Mouse (Mus musculus) large intestine, adult 2 months (tissue): Measurements from ENCODE around the gene Cyb561a3. TPM values are rescaled to one million over a fixed set of nuclear protein-coding genes. Genes with fewer than 3 reads are reported as not detected.

Experiments used
- DNase-seq: peaks from one replicate; pipeline ENCODE4 v3.0.0-alpha.2; 2012; ENCODE audit warnings: low read depth, low spot score
- WGBS: fragments of 180-500 bp; shearing (Covaris S2); methylation state at CpG from one replicate; pipeline ENCODE4 v1.1.7; 2018; 5-methylcytosine and 5-hydroxymethylcytosine counted together
- polyA plus RNA-seq: library from polyadenylated mRNA; depleted of rRNA; stranded (reverse); fragments of >200 nt; gene quantifications from 2 replicates; pipeline ENCODE4 v1.2.3, GENCODE M21; 2012

The Cyb561a3 gene
- polyA plus RNA-seq, 1 experiment = 40.4 TPM

- no peak for DNase-seq
- WGBS = 64% methylated on average over 5 of the region's 5 CpGs
Observed at GRCm38 (mm10) chr19:10589127-10589857, 12.3 kb downstream of the Cyb561a3 start.

- no peak for DNase-seq
- 75% methylated on average over 3 of the region's 3 CpGs for WGBS
Observed at GRCm38 (mm10) chr19:10590301-10590700, 13.3 kb downstream of the Cyb561a3 start.

DNA sequence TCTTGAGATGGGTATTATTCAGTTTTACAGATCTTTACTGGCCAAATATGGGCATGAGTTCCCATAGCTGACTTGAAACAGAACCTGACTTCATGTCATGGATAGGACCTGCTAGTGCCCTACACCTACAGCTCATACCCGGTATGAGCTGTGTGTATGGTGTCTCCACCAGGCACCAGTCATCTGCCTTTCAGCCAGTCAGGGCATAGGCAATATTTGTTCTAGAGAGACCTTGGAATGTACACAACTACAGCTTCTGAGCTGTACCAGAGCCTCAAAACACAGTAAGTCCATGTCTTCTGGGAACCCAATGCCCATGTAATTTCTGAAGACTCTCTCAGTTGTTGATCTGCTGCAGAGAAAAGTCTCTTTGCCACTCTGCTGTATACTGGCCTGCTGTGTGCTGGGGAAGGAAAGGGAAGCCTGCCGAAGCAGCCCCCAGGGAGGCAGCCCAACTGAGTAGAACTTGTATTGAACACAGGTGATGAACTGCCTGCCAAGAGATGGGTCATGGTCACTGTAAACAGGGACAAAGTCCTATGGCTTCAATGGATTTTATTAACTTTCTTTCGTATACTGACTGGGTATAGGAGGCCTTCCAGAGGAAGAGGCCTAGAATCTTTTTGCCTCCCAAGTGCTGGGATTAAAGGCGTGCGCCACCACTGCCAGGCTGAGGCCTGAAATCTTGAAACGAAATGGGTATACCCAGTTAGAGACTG is 14.8 kb downstream of the Cyb561a3 start:
- DNase-seq = no peak
- 81% methylated on average over 6 of the region's 6 CpGs for WGBS

DNA sequence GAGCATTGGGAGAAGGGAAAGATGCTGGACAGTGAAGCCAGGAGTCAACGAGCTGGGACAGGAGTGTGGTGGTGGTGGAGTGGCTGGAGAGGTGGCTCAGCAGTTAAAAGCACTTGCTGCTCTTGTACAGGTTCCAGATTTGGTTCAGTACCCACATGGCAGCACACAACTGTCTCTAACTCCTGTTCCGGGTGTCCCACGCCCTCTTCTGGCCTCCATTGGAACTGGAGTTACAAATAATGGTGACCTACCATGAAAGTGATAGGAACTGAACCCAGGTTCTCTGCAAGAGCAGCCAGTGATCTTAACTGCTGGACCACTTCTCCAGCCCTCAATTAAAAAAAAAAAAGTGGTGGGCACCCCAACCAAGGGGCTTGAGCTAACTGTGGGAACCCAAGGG is 21.2 kb downstream of the Cyb561a3 start:
- WGBS = 31% methylated on average over 3 of the region's 3 CpGs

GRCm38 (mm10) chr19:10599648-10600047 is 22.7 kb downstream of the Cyb561a3 start:
- 91% methylated on average over 2 of the region's 2 CpGs for WGBS
- no peak for DNase-seq

More for the DNA sequence above, 21.2 kb downstream of the Cyb561a3 start:
- no peak for DNase-seq

DNA sequence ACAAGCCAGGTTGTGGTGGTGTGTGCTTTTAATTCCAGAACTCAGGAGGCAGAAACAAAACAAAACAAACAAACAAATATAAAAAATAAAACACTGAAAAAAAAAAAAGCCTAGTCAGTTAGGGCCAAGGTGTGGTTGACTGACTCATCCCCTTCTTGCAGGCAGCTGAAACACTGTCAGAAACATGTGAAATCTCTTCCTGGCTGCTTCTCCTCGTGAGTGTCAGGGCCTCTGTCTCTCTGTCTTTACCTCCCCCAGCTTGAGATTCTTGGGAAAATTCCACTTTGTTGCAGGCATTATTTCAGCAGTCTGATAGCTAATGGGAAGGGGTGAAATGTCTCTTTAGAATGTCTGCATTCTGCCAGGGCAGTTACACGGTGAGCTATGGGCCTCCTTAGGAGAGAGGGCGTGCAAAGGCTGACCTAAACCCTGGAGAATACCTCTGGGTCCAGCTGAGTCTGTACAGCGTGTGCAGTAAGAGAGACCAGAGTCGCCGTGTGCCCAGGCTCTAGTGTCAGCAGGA is 25.3 kb downstream of the Cyb561a3 start:
- 6% methylated on average over 6 of the region's 6 CpGs for WGBS
- DNase-seq = no peak

DNA sequence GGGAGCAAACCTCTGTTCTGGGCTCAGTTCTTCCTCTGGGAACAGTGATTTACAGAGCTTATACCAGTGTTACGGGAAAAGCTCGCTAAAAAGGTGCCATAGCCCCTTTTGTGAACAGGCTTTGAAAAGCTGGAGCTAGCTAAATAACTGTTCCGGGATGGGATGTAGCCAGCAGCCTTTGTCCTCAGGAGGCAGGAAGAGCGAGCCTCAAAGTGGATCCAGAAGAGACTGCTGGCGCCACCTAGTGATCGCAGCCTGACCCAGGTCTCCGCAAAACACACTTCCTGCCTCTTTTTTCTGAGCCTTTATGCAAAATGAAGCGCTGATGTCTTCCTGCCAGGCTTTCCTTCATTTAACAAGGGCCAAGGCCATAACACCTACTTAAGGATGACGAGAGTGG is 25.8 kb downstream of the Cyb561a3 start:
- DNase-seq = peak; percentile 80
- WGBS = 2% methylated on average over 9 of the region's 9 CpGs

GRCm38 (mm10) chr19:10603660-10604523 is 26.9 kb downstream of the Cyb561a3 start:
- peak; percentile 19 for DNase-seq
- 60% methylated on average over 18 of the region's 18 CpGs for WGBS

DNA sequence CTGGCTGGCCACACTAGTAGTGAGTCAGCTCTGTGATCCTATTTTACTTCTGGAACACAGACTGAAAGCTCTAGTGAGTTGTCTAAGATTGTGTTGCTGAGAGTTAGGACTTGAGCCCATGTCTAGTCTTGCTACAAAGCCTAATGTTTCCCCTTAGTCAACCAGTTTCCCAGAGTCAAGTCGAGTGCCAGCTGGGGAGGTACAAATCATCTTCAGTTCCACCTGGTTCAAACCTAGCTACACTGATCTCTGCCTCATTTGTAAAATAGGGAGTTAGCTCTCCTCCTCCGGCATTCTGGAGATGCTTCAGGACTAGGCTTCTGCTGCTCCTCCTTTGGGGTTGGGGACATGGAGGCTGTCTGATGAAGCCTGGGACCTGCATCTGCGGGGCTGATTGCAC is 27.6 kb downstream of the Cyb561a3 start:
- 21% methylated on average over 3 of the region's 3 CpGs for WGBS
- no peak for DNase-seq

DNA sequence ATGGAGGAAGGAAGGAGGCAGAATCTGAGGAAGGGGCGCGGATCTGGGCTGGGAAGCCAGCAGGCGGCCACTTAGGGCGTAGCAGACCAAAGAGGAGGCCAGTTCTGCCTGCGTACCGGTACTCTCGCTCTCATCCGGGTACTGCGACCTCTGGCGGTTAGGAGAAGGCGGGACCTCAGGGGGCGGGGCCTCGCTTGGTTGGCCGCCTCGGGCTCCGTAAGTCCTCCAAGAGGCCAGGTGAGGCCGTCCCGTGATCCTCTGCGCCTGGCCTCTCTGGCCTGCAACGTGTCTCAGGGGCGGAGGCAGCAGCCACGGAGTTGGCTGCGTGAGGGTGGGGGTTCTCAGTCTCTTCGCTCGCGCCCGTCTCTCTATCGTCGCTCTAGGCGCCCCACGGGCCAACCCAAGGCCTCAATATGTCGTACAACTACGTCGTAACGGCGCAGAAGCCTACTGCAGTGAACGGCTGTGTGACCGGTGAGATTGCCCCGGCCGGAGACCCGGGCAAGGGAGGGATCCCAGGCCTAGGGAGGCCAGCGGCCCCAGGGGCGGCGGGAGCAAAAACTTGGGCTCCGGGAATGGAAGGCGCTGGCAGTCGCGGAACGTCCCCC is 28.4 kb downstream of the Cyb561a3 start, which contains the start of the genes Ddb1 and Tkfc:
Gene Ddb1 (plus strand): TSS at position 35 of the 608 bp plus-strand sequence.
Gene Tkfc (minus strand): TSS at position 362 of the 608 bp plus-strand sequence.
- WGBS = under 1% methylated on average over 49 of the region's 49 CpGs
- DNase-seq = peak; percentile 93

GRCm38 (mm10) chr19:10605901-10606622 is 29.1 kb downstream of the Cyb561a3 start:
- DNase-seq = no peak
- WGBS = 3% methylated on average over 20 of the region's 20 CpGs

- WGBS = 60% methylated on average over 5 of the region's 5 CpGs
- DNase-seq = no peak
Observed at GRCm38 (mm10) chr19:10608573-10609240, 31.7 kb downstream of the Cyb561a3 start.

- peak; percentile 2 for DNase-seq
- WGBS = 2% methylated on average over 32 of the region's 32 CpGs
Observed at GRCm38 (mm10) chr19:10634106-10634871, 57.3 kb downstream of the Cyb561a3 start, which contains the start of gene Vwce. TSS of gene Vwce (plus strand) at chr19:10634213.

GRCm38 (mm10) chr19:10634872-10635318 is 57.9 kb downstream of the Cyb561a3 start:
- WGBS = 2% methylated on average over 21 of the region's 21 CpGs
- peak; percentile 19 for DNase-seq

- DNase-seq = no peak
- 52% methylated on average over 7 of the region's 7 CpGs for WGBS
Observed at GRCm38 (mm10) chr19:10637840-10638239, 60.9 kb downstream of the Cyb561a3 start.

- 16% methylated on average over 5 of the region's 5 CpGs for WGBS
- DNase-seq = no peak
Observed at GRCm38 (mm10) chr19:10640080-10640479, 63.1 kb downstream of the Cyb561a3 start.
